Mouse (Mus musculus) urinary bladder, postnatal 25 days (tissue): ENCODE data around the gene Ppm1d.
A peak's percentile ranks its signal among the peaks of the same experiment; 100 is the strongest.

Experiments used
- DNase-seq: peaks from one replicate; pipeline ENCODE4 v3.0.0; 2022; ENCODE audit warnings: low spot score

Gene Ppm1d

DNA sequence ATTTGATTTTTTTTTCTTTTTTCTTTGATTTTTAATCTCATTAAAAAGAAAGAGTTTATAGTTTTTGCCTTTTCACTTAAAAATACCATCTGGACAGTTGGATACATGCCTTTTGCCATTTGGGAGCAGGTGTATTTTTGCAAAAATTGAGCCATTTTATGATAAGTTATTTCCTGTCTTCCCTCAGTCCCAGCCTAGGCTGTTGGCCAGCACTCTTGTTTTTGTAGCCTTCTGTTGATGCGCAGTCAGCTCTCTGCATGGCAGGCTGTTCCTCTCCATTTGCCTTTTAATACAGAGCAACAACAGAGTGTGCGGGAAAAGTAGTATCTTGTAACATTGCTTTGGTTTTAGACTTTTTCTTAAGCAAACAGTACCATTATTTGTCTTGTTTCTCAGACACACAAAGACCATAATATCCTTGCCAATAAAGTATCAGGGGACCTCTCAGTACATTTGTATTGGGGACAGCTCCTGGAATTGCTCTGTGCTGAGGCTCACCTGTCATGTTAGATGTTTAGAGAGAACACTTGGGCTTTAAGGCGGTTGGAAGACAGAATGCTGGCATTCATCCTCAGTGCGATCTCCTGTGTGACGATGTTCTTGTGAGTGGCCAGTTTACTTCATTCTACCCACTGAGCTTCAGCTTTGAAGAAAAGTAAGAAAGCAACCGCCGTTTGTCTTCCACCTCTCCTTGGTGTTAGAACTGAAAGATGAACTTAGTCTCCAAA is 18.3 kb downstream of the Ppm1d start:
- DNase-seq, result no peak

DNA sequence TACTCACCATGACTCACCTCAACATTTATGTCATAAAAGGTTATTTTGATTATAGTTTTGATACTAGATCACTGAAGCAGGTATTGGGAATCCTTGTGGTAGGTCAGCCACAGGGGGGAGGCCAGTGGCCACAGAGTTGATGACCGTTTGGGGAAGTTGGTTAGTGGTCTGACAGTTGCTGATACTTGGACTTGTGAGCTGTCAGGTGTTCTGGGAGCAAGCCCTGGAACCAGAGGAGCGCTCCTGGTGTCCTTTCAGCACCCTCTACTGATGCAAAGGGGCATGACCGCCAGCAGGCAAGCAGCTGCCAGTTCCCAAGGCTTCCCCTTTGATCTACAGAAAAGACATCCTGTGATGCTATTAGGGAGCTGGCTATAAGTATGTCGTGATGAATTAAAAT is 23.7 kb downstream of the Ppm1d start:
- DNase-seq, result peak; percentile 23

DNA sequence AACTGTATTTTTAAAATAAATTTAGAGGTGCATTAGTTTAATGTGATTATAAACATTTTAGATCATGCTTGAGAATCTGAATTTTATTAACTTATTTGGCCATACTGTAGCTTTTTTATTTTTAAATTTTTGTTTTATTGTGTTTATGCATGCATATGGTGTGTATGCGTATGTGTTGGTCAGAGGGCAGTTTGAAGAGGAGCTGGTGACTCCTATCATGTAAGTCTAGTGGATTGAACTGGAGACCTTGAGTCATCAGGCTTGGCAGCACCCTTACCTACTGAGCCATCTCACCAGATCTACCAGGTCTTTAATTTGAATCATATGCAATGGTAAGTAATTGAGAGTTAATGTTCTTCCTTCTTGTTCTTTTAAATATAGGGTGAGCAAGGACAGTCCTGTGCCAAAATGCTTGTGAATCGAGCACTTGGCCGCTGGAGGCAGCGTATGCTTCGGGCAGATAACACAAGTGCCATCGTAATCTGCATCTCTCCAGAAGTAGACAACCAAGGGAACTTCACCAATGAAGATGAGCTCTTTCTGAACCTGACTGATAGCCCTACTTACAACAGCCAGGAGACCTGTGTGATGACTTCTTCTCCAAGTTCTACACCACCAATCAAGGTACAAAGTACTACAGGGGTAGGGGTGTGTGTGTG is 28.3 kb downstream of the Ppm1d start:
- no peak for DNase-seq

DNA sequence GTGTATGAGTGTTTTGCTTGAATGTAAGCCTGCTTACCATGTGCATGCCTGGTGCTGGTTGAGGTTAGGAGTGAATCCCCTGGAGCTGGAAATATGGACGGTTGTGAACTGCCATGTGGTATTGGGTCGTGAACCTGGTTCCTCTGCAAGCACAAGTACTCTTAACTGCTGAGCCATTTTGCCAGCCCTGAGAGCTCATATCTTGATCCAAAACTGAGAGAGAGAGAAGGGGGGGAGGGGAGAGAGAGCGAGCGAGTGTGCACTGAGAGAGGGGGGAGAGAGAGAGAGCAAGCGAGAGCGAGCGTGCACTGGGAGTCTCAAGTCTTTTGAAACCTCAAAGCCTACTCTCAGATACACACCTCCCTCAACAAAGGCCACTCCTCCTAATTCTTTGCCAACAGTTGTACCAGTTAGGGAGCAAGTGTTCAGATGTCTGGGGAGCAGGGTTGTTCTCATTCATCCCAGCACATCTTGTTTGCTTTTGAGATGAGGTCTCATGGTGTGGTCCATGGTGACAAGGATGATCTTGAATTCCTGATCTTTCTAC is 29.1 kb downstream of the Ppm1d start:
- DNase-seq, result no peak

DNA sequence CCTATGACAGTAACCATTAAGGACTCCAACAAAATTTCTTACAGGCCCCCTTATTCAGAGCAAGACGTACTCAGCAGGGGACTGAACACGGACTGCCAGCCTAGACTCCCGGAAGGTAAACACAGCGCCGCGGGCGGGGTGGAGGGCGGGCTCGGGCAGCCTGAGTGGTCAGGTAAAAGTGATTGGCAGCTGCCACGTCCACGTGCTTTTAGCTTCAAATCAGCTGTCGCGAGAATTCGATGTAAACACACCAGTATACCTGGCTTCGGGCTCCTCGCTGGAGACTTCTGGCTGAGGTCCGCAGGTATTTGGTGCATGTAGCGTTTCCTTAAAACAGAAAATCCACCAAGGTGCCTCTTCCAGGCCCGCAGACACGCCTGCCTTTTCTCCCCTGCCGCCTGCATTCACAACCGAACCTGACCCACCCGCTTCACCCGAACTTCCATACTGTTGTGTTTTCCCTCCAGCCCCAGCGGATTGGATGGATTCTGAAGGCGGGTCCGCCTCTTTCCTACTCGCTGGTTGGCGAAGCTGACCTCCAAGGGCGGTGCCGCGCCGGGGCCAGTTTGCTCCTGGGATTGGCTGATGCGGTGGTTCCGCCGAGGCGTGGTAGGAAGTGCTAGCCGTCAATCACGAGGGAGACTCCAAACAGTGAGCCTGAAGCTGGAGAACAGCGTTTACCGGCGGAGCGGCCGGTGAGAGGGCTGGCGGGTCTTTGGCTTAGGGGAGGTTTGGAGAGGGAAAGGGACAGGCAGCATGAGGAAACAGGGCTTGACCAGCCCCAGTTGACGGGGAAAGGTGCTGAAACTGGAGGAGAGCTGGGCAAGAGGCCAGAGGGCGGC is 41.7 kb downstream of the Ppm1d start, which contains the start of gene Bcas3:
Gene Bcas3 (plus strand): TSS at position 629 of the 842 bp plus-strand sequence.
- DNase-seq, result peak; percentile 89

DNA sequence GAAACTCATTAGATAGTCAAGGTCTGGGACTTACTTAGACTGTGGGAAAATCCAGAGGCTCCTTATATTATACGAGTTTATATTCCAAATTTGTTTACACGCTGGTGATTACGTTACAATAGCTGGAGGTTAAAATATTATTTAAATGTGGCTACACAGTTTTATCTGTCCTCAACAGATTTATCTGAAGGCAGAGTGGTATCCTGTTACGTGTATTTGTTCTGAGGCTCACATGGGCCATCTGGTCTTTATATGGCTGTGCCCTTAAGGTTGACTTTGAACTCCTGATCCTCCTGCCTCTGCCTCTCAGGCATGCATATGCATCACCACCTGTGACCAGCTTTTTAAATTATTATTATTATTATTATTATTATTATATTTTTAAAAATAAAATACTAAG is 42.8 kb downstream of the Ppm1d start:
- DNase-seq, result no peak

DNA sequence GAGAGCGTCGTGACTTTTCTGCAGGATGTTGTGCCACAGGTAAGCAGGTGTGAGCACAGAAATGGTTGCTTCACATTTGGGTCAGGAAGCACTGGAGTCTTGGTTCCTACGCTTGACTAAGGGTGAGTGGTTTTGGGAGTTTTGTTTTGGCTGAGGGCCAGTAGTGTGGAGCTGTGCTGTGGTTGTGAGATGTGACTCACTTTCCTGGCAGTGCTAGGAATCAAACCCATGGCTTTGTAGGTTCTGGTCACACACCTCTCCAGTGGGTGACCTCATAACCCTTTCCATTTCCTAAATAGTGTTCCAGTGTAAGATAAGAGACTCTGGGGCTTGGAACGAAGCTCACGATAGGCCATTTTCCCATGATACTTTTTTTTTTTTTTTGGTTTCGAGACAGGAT is 48.6 kb downstream of the Ppm1d start:
- DNase-seq, result no peak

DNA sequence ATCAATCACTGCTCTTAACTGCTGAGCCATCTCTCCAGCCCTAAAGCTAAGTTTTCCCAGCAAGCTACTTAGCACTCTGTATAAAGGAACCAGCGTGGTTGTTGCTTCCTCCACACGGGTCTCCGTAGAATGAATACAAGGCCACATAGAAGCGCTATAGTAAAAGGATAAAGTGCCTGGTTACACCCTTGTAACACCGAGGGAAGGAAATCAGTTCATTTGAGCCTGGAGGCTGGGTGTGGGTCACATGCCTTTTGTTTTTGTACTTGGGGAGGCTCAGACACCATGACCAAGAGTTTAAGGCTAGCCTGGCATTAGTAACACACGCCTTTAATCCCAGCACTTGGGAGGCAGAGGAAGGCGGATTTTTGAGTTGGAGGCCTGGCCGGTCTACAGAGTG is 50.6 kb downstream of the Ppm1d start:
- DNase-seq, result no peak

DNA sequence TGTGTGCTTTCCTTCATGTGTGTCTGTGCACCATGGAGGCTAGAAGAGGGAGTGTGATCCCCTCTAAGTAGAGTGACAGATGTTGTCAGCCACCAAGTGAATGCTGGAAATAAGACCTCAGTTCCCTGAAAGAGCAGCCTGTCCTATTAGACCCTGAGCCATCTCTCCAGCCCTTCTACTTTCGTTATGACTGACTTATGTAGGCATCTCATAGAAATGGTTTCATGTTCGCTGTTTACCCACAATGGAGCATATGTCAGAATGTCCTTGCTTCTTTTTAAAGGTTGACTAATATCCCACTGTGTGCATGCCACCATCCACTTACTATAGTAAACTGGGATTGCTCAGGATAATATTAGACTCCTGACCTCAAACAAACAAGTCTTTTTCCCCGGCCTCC is 55.1 kb downstream of the Ppm1d start:
- DNase-seq, result no peak

DNA sequence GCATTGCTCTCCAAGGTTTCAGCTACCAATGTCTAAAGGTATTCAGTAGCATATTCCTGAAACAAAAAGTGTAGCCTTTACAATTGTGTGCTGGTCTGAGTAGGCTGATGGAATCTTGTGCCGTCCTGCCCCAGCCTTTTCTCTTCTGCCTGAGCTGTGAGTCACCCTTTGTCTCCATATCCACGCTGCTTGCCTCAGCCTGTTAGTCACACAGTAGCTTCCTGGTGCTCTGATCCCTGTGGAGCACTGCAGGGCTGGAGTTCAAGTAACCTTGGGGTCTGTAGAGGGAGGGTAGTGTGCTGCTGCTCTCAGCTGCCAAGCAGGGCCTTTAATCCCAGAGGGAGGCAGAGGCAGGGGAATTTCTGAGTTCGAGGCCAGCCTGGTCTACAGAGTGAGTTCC is 56.8 kb downstream of the Ppm1d start:
- DNase-seq, result peak; percentile 10

DNA sequence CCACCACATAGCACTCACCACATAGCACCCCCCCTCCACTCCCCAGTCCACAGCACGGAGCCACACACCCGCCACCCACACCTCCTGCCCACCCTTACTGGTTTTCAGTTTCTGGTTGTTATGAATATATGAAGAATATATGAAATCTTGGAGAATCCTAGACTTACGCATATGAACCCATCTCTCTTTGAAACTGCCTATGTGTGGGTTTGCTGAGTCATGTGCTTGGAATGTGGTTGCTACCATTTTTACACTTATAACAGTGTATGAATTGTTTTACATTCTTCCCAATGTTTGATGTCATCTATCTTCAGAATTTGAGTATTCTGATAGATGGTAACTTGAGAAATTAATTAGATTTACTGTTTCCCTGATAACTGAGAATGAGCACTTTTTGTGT is 68.0 kb downstream of the Ppm1d start:
- no peak for DNase-seq

DNA sequence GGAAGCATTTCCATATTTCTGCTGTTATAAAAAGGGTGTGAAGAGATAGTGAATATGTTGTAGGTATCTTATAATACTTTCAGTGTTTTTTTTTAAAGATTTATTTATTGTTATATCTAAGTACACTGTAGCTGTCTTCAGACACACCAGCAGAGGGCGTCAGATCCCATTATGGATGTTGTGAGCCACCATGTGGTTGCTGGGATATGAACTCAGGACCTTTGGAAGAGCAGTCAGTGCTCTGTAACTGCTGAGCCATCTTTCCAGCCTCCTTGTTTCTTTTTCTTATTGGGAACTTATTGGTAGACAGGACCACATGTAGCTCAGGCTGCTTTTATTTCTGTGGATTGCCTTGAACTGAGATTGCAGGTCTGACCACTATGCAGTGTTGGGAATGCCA is 69.0 kb downstream of the Ppm1d start:
- DNase-seq, result no peak

DNA sequence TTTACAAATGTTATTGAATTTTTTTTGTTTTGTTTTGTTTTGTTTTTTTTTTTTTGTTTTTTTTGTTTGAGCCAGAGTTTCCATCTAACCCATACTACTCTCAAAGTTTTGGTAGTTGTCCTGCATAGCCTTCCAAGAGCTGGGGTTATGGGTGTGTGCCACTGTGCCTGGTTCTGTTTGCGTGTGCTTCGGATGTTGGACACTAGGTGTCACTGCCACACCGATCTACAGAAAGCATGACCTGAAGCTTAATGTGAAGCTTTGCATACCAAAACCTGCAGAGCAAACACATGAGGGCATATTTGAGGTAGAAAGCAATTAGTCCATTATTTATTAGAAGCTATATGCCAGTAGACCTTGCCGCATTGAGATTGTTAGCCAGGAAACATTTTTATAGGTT is 71.0 kb downstream of the Ppm1d start:
- DNase-seq, result peak; percentile 50

DNA sequence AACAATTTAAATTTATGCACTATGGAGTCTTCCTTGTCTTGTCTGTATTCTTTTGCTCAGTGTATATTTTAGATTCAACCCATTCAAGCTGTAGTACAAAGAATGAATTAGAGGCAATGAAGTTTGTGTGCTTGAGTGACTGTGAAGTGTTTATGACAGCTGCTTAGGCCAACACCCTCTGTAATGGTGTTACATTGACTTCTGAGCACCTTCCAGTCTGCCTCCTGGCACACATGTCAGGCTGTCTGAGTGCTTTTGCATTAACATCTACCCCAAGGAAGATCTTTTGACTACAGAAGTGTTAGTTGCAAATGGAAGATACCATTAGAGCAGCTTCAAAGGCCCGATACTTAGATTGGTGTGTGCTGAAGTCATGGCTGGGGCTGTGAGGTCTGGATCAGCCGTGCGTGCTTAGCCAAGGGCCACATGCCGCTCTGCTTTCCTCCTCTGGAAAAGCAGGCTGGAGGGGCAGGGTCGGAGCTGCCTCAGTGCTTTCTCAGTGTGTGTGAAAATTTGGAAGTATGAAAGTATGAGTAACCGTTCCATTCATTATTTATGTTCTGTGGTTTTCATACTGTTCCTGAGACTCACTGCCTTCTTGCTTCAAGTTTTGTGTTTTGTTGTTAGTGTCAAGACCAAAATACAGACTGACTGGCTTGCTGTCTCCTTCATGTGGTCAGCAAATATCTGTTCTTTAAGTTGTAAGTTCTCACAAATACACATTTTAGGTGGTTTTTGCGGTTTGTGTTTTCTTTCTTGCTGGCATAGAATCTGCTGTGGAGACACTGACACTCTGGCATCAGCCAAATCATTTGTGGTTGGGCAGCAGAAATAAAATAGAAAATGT is 73.2 kb downstream of the Ppm1d start:
- no peak for DNase-seq

DNA sequence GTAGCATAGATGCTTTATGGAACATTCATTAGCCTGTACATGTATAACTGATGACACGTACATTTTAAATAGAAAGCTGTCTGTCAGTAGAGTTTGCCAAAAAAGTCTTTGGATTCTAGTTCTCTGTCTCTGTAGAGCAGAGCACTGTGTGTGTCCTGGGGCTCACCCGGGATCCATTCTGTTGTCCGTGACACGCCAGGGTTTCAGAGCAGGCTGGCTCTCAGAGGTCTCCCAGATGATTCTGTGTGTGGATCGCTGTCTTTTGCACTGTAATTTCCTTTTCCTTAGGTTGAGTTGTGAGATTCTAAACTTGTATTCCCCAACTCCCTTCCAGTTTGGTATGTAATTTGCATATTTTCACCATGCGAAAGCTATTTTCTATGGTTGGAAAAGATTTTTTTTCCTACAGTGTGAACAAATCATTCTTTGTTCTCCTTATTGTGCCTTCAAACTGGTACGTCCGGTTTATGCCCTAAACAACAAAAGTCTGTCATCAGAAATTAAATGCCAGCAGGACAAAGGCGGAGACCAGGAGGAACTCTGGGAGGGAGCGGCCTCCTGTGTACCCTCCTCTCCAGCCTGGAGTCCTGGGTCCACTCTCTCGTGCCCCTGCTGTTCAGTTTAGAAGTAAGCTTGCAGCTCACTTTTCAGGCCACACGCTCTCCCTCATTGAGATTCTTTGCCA is 81.3 kb downstream of the Ppm1d start:
- DNase-seq, result peak; percentile 12

DNA sequence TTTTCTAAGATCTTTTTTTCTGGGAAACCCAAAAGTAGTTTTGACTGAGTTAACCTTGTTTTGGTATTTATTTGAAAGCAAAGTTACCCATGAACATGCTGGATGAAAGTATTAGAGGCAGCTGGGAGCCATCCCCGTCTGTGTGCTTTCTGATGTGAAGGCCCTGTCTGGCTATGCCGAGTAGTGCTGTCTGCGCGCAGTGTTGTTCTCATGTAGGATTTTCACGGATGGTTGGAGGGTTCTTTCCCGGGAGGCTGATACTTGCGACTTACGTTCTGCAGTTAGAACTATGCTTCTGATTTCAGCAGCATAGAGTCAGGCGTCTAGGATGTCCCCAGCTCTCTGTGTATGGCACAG is 81.8 kb downstream of the Ppm1d start:
- no peak for DNase-seq

DNA sequence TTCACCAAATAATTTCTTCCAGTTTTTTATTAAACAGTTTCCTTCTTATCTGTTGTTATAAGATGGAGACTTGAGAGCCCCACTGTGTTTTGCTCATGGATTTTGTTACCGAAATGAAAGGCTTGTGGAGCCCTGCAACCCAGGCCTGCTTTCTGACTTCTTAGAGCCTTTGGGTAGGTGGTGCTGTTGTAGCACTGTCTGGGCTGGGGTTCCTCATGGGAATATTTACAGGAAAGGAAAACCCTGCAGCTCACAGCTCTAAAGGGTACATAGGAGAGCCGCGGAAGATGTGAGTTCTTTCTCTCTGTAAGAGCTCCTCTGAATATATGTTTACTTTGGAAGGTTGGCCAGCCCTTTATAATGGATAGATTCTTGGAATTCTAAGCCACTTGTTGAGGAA is 82.9 kb downstream of the Ppm1d start:
- no peak for DNase-seq

DNA sequence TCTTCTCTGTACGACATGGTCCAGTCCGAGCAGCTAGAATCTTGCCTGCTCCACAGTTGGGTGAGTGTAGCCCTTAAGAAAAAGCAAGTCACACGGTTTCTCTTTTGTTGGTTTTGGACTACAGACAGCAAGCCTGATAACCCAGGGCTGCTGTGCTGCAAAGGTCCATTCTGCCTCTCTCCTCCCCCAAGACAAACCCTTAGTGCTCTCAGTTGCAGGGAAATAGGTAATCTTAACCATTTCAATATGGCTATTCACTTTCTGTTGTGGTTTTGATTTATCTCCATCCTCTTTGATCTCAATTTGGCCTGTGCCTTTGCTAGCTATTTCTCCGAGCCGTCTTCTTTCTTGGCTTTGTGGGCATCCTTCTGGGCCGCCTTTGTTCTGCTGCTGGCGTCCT is 84.3 kb downstream of the Ppm1d start:
- DNase-seq, result no peak
